Mouse (Mus musculus) thymus, adult 2 months (tissue): Measurements from ENCODE around the gene Arsj. TPM values are rescaled to one million over a fixed set of nuclear protein-coding genes. Genes with fewer than 3 reads are reported as not detected.

ENCODE experiments used
- DNase-seq: peaks from one replicate; pipeline ENCODE4 v3.0.0; 2021
- H3K27ac ChIP-seq: fragments of 200-500 bp; 2 replicates; pipeline ENCODE4 v1.5.1; 2012; ENCODE audit warnings: low read length, control low read depth; ENCODE audit not compliant: control insufficient read depth, insufficient read depth
- H3K27me3 ChIP-seq: fragments of 200-500 bp; 2 replicates; pipeline ENCODE4 v1.6.1; 2012; ENCODE audit warnings: mild to moderate bottlenecking, low read length, moderate library complexity, mixed read lengths; ENCODE audit not compliant: control insufficient read depth, insufficient read depth
- H3K36me3 ChIP-seq: fragments of 200-500 bp; 2 replicates; pipeline ENCODE4 v1.6.1; 2012; ENCODE audit warnings: mild to moderate bottlenecking, low read length, moderate library complexity; ENCODE audit not compliant: control insufficient read depth, insufficient read depth
- H3K4me1 ChIP-seq: fragments of 200-500 bp; replicated peaks from 2 replicates; pipeline ENCODE4 v1.6.1; 2012; ENCODE audit warnings: low read length; ENCODE audit not compliant: control insufficient read depth, insufficient read depth
- H3K4me3 ChIP-seq: fragments of 200-500 bp; 2 replicates; pipeline ENCODE4 v1.5.1; 2012; ENCODE audit warnings: mild to moderate bottlenecking, low read length, control low read depth, moderate library complexity; ENCODE audit not compliant: control insufficient read depth, insufficient read depth
- CTCF ChIP-seq: fragments of 200-500 bp; IDR thresholded peaks from 2 replicates; pipeline ENCODE4 v1.5.1; 2012; ENCODE audit warnings: mild to moderate bottlenecking, control low read depth, low read length, moderate library complexity, borderline replicate concordance; ENCODE audit not compliant: control insufficient read depth, poor library complexity, insufficient read depth; ENCODE audit errors: extremely low read depth
- POLR2A ChIP-seq: fragments of 200-500 bp; IDR thresholded peaks from 2 replicates; pipeline ENCODE4 v1.6.1; 2012; ENCODE audit warnings: mild to moderate bottlenecking, low read length, control low read depth, moderate library complexity; ENCODE audit not compliant: control insufficient read depth, poor library complexity, insufficient read depth; ENCODE audit errors: extremely low read depth
- WGBS: fragments of 180-500 bp; shearing (Covaris S2); methylation state at CpG from one replicate; pipeline ENCODE4 v1.1.7; 2018; 5-methylcytosine and 5-hydroxymethylcytosine counted together
- polyA plus RNA-seq: library from polyadenylated mRNA; depleted of rRNA; stranded (reverse); fragments of >200 nt; gene quantifications from 2 replicates; pipeline ENCODE4 v1.2.3, GENCODE M21; 2012

Arsj gene
- polyA plus RNA-seq, 1 experiment = 0.05 TPM

- no peaks in the 10 kb centered on the region for H3K36me3 ChIP-seq
- H3K27ac ChIP-seq = no peak overlapping the region
- WGBS = 42% methylated on average over 7 of the region's 7 CpGs
- DNase-seq = no peak
- no peaks in the 10 kb centered on the region for H3K27me3 ChIP-seq
- no peak for TF ChIP-seq POLR2A
- TF ChIP-seq CTCF = no peak
- no peaks in the 10 kb centered on the region for H3K4me1 ChIP-seq
- no peak overlapping the region for H3K4me3 ChIP-seq
Observed at GRCm38 (mm10) chr3:126397985-126398630, 34.6 kb downstream of the Arsj start.

- no peaks in the 10 kb centered on the region for H3K4me1 ChIP-seq
- H3K36me3 ChIP-seq = no peaks in the 10 kb centered on the region
- TF ChIP-seq CTCF (no peak), POLR2A (no peak)
- H3K27me3 ChIP-seq = no peaks in the 10 kb centered on the region
- DNase-seq = no peak
- no peak overlapping the region for H3K27ac ChIP-seq
- WGBS = 63% methylated on average over 4 of the region's 4 CpGs
- no peak overlapping the region for H3K4me3 ChIP-seq
Observed at GRCm38 (mm10) chr3:126400726-126401125, 37.2 kb downstream of the Arsj start.

GRCm38 (mm10) chr3:126402836-126403235, 39.4 kb downstream of the Arsj start:
- DNase-seq = peak; percentile 63
- Histone ChIP-seq H3K4me3 (no peak overlapping the region), H3K36me3 (no peaks in the 10 kb centered on the region), H3K27me3 (no peaks in the 10 kb centered on the region), H3K4me1 (no peaks in the 10 kb centered on the region), H3K27ac (no peak overlapping the region)
- no peak for TF ChIP-seq CTCF
- TF ChIP-seq POLR2A = no peak
- WGBS = 35% methylated on average over 3 of the region's 3 CpGs

GRCm38 (mm10) chr3:126404199-126404598, 40.7 kb downstream of the Arsj start:
- DNase-seq = no peak
- no peaks in the 10 kb centered on the region for H3K36me3 ChIP-seq
- 91% methylated on average over 2 of the region's 2 CpGs for WGBS
- no peak overlapping the region for H3K27ac ChIP-seq
- no peak for TF ChIP-seq POLR2A
- H3K4me3 ChIP-seq = no peak overlapping the region
- H3K27me3 ChIP-seq = no peaks in the 10 kb centered on the region
- no peaks in the 10 kb centered on the region for H3K4me1 ChIP-seq

- H3K27ac ChIP-seq = no peak overlapping the region
- H3K27me3 ChIP-seq = no peaks in the 10 kb centered on the region
- TF ChIP-seq CTCF = no peak
- no peak for TF ChIP-seq POLR2A
- DNase-seq = no peak
- H3K36me3 ChIP-seq = no peaks in the 10 kb centered on the region
- no peak overlapping the region for H3K4me3 ChIP-seq
- H3K4me1 ChIP-seq = no peaks in the 10 kb centered on the region
- 94% methylated on average over 3 of the region's 3 CpGs for WGBS
Observed at GRCm38 (mm10) chr3:126430524-126431064, 67.1 kb downstream of the Arsj start.

GRCm38 (mm10) chr3:126439331-126439730, 75.8 kb downstream of the Arsj start:
- H3K36me3 ChIP-seq = no peaks in the 10 kb centered on the region
- WGBS = 94% methylated on average over 6 of the region's 6 CpGs
- no peaks in the 10 kb centered on the region for H3K4me1 ChIP-seq
- DNase-seq = no peak
- H3K4me3 ChIP-seq = no peak overlapping the region
- no peaks in the 10 kb centered on the region for H3K27me3 ChIP-seq
- TF ChIP-seq CTCF = no peak
- no peak for TF ChIP-seq POLR2A
- H3K27ac ChIP-seq = no peak overlapping the region

GRCm38 (mm10) chr3:126449058-126449457, 85.6 kb downstream of the Arsj start:
- Histone ChIP-seq H3K4me1 (no peaks in the 10 kb centered on the region), H3K36me3 (no peaks in the 10 kb centered on the region), H3K27ac (no peak overlapping the region), H3K4me3 (no peak overlapping the region), H3K27me3 (no peaks in the 10 kb centered on the region)
- no peak for DNase-seq
- no peak for TF ChIP-seq POLR2A
- 82% methylated on average over 6 of the region's 6 CpGs for WGBS
